Mouse (Mus musculus) midbrain, embryonic 10.5 days (tissue): Measurements from ENCODE around the gene Tspan5. TPM values are rescaled to one million over a fixed set of nuclear protein-coding genes. Genes with fewer than 3 reads are reported as not detected.

ENCODE experiments used
- DNase-seq: peaks from one replicate; pipeline ENCODE4 v3.0.0-alpha.2; 2017; ENCODE audit warnings: low spot score
- H3K27ac ChIP-seq: fragments of 300-500 bp; sonication (generic); replicated peaks from 2 replicates; pipeline ENCODE4 v1.5.1; 2016; ENCODE audit warnings: mild to moderate bottlenecking
- H3K27me3 ChIP-seq: fragments of 300-500 bp; sonication (generic); 2 replicates; pipeline ENCODE4 v1.6.1; 2016; ENCODE audit warnings: low read depth, mild to moderate bottlenecking; ENCODE audit not compliant: poor library complexity, severe bottlenecking
- H3K36me3 ChIP-seq: fragments of 300-500 bp; sonication (generic); 2 replicates; pipeline ENCODE4 v1.6.1; 2016; ENCODE audit warnings: mild to moderate bottlenecking, moderate library complexity
- H3K4me1 ChIP-seq: fragments of 300-500 bp; sonication (generic); 2 replicates; pipeline ENCODE4 v1.6.1; 2016
- H3K4me3 ChIP-seq: fragments of 300-500 bp; sonication (generic); 2 replicates; pipeline ENCODE4 v1.5.1; 2016; ENCODE audit warnings: mild to moderate bottlenecking, moderate library complexity
- H3K9me3 ChIP-seq: fragments of 300-500 bp; sonication (generic); replicated peaks from 2 replicates; pipeline ENCODE4 v1.6.1; 2016; ENCODE audit warnings: mild to moderate bottlenecking
- WGBS: fragments of 180-500 bp; shearing (Covaris S2); methylation state at CpG from one replicate; pipeline ENCODE4 v1.1.7; 2016; 5-methylcytosine and 5-hydroxymethylcytosine counted together
- polyA plus RNA-seq: library from polyadenylated mRNA; unstranded; fragments of >200 nt; fragmentation: Nextera tagmentation; extraction: Ambion mirVana; gene quantifications from 2 replicates; pipeline ENCODE4 v1.2.1, GENCODE M21; 2016

Tspan5 gene
- polyA plus RNA-seq, 1 experiment from 2014 or later = 28.1 TPM

DNA sequence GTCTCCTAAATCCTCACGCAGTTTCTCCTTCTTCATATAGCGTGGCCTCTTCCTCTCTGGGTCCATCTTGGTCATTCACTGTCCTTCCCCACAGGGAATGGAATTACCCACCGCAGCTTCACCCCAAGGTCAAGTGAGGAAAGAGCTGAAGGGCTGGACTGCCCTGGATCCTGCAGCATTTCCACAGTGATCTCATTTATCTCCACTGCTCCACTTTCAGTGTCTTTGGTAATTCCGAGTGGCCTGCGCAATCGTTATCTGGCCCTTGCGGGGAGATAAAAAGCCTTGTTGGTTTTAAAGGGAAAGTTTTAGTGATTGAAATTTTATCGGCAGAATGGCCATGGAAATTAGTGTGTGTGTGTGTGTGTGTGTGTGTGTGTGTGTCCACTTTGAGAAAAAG is 14.4 kb upstream of the Tspan5 start:
- Histone ChIP-seq H3K4me1 (no peaks in the 10 kb centered on the region), H3K27me3 (no peaks in the 10 kb centered on the region), H3K27ac (no peak overlapping the region), H3K9me3 (no peaks in the 10 kb centered on the region), H3K36me3 (no peaks in the 10 kb centered on the region), H3K4me3 (no peak overlapping the region)
- no peak for DNase-seq
- 91% methylated on average over 8 of the region's 8 CpGs for WGBS

DNA sequence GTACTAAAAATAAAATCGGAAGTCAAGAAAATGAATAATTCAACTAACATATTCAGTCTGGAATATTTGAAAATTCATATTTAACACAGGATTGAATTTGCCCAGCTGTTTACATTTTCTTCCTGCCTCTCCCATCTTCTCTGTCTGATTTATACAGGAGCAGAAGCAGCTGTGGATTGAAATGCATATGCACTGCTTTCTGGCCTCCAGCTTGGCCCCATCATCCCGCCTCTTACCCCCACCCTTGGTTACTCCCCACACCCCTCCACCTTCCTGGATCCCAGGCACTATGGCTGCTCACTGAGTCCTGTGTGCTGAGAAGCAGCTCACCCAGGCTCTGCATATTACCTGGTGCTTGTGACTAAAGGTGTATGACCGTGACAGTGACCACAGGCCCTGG is 13.2 kb upstream of the Tspan5 start:
- Histone ChIP-seq H3K4me1 (no peaks in the 10 kb centered on the region), H3K9me3 (no peaks in the 10 kb centered on the region), H3K27me3 (no peaks in the 10 kb centered on the region), H3K4me3 (no peak overlapping the region), H3K27ac (no peak overlapping the region), H3K36me3 (no peaks in the 10 kb centered on the region)
- 80% methylated on average over 3 of the region's 3 CpGs for WGBS
- DNase-seq = no peak

DNA sequence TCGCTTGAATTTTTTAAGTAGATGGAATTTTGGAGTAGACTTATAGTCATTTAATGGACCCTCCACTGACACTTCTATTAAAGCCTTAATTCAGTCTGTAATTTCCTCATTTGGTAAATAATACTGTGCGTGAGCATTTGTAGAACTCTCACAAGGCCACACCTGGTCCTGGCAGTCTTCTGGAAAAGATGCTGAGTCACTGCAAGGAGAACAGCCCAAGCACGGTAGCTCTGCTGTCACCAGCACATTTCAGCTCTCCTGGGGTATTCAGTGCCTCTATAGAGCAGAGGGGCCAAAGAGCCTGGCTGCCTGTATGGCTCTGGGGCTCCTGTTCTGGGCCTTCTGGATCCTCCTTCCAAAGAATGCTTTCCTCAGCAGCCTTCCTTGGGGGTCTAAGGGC is 11.2 kb upstream of the Tspan5 start:
- no peak overlapping the region for H3K27ac ChIP-seq
- 69% methylated on average over 3 of the region's 3 CpGs for WGBS
- no peaks in the 10 kb centered on the region for H3K9me3 ChIP-seq
- H3K4me1 ChIP-seq = no peaks in the 10 kb centered on the region
- no peaks in the 10 kb centered on the region for H3K36me3 ChIP-seq
- H3K27me3 ChIP-seq = no peaks in the 10 kb centered on the region
- H3K4me3 ChIP-seq = no peak overlapping the region
- no peak for DNase-seq

GRCm38 (mm10) chr3:138735760-138736159 is 6.2 kb upstream of the Tspan5 start:
- peaks cover 10% of the 10 kb centered on the region for H3K27me3 ChIP-seq
- no peak overlapping the region for H3K4me3 ChIP-seq
- no peaks in the 10 kb centered on the region for H3K9me3 ChIP-seq
- H3K36me3 ChIP-seq = no peaks in the 10 kb centered on the region
- no peaks in the 10 kb centered on the region for H3K4me1 ChIP-seq
- WGBS = 97% methylated on average over 5 of the region's 5 CpGs
- no peak overlapping the region for H3K27ac ChIP-seq
- no peak for DNase-seq

DNA sequence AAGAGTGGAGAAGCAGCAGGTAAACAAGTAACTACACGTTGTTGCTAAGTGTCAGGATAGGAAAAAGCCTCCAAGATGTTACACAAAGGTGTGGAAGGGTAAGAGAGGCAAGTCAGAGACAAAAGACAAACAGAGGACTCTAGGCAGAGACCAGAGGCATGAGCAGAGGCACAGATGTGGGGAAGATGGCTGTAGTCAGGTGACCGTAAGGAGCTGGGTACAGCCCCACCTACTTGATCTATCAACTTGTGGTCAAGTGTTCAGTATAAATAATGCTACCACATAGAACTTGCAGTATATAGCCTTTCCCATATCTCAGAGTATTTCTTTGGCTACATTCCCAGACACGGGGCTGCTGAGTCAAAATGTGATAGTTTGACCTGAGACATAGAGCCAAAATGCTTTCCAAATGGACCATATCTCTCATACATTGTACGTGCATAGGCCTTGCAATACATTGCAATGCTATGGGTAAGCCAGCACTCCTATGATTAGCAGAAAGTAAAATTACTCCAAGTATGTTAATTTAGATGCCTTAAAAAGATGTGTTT is 2.8 kb upstream of the Tspan5 start:
- Histone ChIP-seq H3K36me3 (no peaks in the 10 kb centered on the region), H3K27me3 (peaks cover 19% of the 10 kb centered on the region), H3K27ac (no peak overlapping the region), H3K4me3 (no peak overlapping the region), H3K4me1 (peaks cover 23% of the 10 kb centered on the region), H3K9me3 (no peaks in the 10 kb centered on the region)
- 87% methylated on average over 4 of the region's 4 CpGs for WGBS
- DNase-seq = no peak

DNA sequence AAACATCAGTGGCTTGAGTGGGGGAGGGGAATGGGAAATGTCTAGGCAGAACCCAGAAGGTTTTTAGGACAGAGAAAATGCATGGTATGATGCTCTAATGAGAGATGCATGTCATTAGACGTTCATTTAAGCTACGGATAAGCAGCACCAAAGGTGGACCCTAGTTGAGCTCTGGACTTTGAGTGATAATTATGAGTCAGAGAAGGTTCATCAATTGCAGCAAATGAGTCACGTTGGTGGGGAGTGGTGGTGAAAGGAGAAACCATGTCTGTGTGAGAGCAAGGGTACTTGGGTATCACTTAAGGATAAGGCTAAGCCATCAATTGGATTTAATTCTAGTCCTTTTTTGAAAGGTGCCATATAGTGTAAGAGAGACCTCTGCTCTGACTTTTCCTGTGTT is 1.7 kb upstream of the Tspan5 start:
- Histone ChIP-seq H3K4me1 (peaks cover 33% of the 10 kb centered on the region), H3K27ac (no peak overlapping the region), H3K27me3 (peaks cover 19% of the 10 kb centered on the region), H3K4me3 (no peak overlapping the region), H3K9me3 (no peaks in the 10 kb centered on the region), H3K36me3 (no peaks in the 10 kb centered on the region)
- whole genome bisulfite sequencing = 88% methylated on average over 3 of the region's 3 CpGs
- DNase-seq = no peak

- H3K27ac ChIP-seq = no peak overlapping the region
- 73% methylated on average over 8 of the region's 8 CpGs for whole genome bisulfite sequencing
- peak overlapping the region; percentile 85 for H3K4me3 ChIP-seq
- peaks cover 36% of the 10 kb centered on the region for H3K4me1 ChIP-seq
- DNase-seq = no peak
- peaks cover 19% of the 10 kb centered on the region for H3K27me3 ChIP-seq
- no peaks in the 10 kb centered on the region for H3K36me3 ChIP-seq
- no peaks in the 10 kb centered on the region for H3K9me3 ChIP-seq
Measured at GRCm38 (mm10) chr3:138740843-138741540, 1.0 kb upstream of the Tspan5 start.

GRCm38 (mm10) chr3:138742566-138742930 is 553 bp downstream of the Tspan5 start:
- peaks cover 19% of the 10 kb centered on the region for H3K27me3 ChIP-seq
- H3K9me3 ChIP-seq = no peaks in the 10 kb centered on the region
- DNase-seq = peak; percentile 66
- under 1% methylated on average over 23 of the region's 23 CpGs for WGBS
- H3K4me3 ChIP-seq = peak overlapping the region; percentile 85
- H3K36me3 ChIP-seq = no peaks in the 10 kb centered on the region
- H3K4me1 ChIP-seq = peaks cover 36% of the 10 kb centered on the region
- peak overlapping the region; percentile 94 for H3K27ac ChIP-seq

DNA sequence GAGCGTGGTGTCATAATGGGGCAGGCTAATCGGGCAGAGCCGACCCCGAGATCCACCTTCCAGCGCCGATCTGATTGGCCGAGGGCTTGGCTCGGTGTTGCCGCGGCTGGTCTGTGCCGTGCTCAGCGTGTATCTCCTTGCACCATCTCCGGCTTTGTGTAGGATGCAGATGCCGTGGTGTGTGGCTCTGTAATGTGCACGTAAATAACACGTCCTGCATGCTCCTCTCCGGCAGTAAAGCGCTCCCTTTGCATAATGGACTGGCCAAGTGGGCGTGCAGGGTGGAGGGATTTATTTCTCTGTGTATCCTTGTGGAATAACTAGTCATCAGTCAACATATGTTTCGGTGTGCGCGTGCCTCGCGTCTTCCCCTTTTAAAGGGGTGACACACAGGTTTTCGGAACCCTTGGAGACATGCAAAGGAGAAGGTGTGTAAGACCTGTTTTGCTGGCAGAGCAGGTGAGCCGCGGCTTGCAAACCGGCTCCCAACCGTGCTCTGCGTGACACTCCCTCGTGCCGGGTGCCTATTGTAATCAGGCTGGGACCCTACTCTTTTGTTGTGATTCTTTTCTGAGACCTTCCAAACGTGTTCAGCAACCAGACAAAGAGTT is 1.2 kb downstream of the Tspan5 start:
- no peaks in the 10 kb centered on the region for H3K9me3 ChIP-seq
- peak; percentile 87 for DNase-seq
- H3K27ac ChIP-seq = peak overlapping the region; percentile 94
- WGBS = under 1% methylated on average over 33 of the region's 33 CpGs
- peaks cover 36% of the 10 kb centered on the region for H3K4me1 ChIP-seq
- H3K27me3 ChIP-seq = peaks cover 19% of the 10 kb centered on the region
- H3K4me3 ChIP-seq = peak overlapping the region; percentile 85
- no peaks in the 10 kb centered on the region for H3K36me3 ChIP-seq

- H3K4me1 ChIP-seq = peaks cover 36% of the 10 kb centered on the region
Measured at GRCm38 (mm10) chr3:138744030-138744774, 2.2 kb downstream of the Tspan5 start.

GRCm38 (mm10) chr3:138745091-138745490 is 3.1 kb downstream of the Tspan5 start:
- peaks cover 16% of the 10 kb centered on the region for H3K27me3 ChIP-seq
- H3K4me3 ChIP-seq = no peak overlapping the region
- DNase-seq = no peak
- H3K36me3 ChIP-seq = no peaks in the 10 kb centered on the region
- H3K4me1 ChIP-seq = peaks cover 36% of the 10 kb centered on the region
- 87% methylated on average over 11 of the region's 11 CpGs for WGBS
- no peak overlapping the region for H3K27ac ChIP-seq
- no peaks in the 10 kb centered on the region for H3K9me3 ChIP-seq

More at GRCm38 (mm10) chr3:138744030-138744774, 2.2 kb downstream of the Tspan5 start:
- Histone ChIP-seq H3K27me3 (peaks cover 19% of the 10 kb centered on the region), H3K36me3 (no peaks in the 10 kb centered on the region), H3K4me3 (peak overlapping the region; percentile 85), H3K9me3 (no peaks in the 10 kb centered on the region), H3K27ac (peak overlapping the region; percentile 94; the same call in 1 of the 2 replicates)
- no peak for DNase-seq
- 39% methylated on average over 8 of the region's 8 CpGs for WGBS

DNA sequence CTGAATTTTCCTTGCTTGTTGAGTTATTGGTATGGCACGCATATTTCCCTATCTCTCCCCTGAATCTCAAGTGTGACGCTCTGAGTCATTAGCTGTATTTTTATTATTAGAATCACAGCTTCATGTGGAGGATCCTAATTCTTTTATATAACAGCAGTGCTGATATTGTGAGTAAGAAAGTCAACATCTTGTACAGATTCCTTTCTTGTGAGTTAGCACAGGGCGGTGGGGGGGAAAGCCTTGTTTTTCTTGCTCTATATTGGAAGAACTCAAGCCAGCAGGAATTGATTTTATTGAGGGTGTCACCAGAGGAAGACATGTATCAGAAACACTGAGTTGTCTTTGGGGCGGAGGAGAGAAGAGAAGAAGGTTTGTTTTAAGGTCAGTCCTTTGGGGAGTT is 3.6 kb downstream of the Tspan5 start:
- no peak overlapping the region for H3K4me3 ChIP-seq
- no peaks in the 10 kb centered on the region for H3K9me3 ChIP-seq
- H3K36me3 ChIP-seq = no peaks in the 10 kb centered on the region
- DNase-seq = no peak
- H3K27ac ChIP-seq = no peak overlapping the region
- peaks cover 38% of the 10 kb centered on the region for H3K4me1 ChIP-seq
- WGBS = 85% methylated on average over 4 of the region's 4 CpGs
- peaks cover 11% of the 10 kb centered on the region for H3K27me3 ChIP-seq

DNA sequence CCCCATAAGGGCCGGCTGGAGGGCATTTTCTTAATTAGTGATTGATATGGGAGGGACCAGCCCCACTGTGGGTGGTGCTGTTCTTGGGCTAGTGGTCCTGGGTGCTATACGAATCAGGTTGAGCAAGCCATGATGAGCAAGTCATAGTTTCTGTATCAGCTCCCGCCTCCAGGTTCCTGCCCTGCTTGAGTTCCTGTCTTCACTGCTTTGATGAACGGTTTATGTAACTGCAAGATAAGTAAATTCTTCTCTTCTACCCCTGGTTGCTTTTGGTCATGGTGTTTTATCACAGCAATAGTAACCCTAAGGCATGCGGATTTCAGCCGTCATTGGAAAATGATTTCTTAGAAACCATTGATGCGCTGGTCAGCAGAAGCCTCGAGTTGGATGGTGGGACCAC is 4.6 kb downstream of the Tspan5 start:
- Histone ChIP-seq H3K4me3 (no peak overlapping the region), H3K27me3 (peaks cover 1% of the 10 kb centered on the region), H3K36me3 (no peaks in the 10 kb centered on the region), H3K9me3 (no peaks in the 10 kb centered on the region), H3K27ac (no peak overlapping the region), H3K4me1 (peaks cover 42% of the 10 kb centered on the region)
- DNase-seq = no peak
- 94% methylated on average over 8 of the region's 8 CpGs for WGBS
